Mouse (Mus musculus): Measurements from ENCODE around the gene Plxdc2.

The Plxdc2 gene

DNA sequence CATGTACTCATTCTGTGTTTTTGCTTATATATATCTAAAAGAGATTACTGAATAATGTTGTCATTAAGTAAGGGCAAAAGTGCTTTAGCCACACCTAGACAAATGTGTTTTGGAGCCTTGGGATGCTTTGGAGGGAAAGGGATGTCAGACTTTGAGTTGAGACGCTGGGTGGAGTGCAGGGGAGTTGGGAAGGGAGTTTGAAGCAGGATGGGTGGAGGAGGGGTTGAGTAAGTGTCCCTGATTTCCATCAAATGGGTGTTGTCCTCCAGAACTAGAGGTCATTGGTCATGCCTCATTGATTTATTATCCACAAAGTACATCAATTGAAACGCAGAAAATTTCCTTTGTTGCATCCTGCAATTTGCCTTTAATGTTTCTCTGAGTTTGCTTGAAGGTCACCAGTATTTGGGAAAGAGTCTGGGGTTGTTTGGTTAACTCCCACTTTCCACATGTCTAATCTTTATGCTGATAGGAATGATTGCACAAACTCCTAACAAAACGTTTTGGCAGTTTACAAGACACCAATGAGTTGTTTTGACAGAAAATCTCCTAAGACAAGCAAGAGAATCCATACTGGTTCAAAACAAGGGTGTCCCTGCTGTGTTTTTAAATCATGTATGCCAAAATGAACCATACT is 58.4 kb downstream of the Plxdc2 start:
- no peak for DNase-seq (ENCODE audit: low spot score in 2 of 2)

- DNase-seq (ENCODE audit: low spot score in 2 of 2), result no peak
These were observed 82.9 kb downstream of the Plxdc2 start for GRCm38 (mm10) chr2:16439030-16439429.

DNA sequence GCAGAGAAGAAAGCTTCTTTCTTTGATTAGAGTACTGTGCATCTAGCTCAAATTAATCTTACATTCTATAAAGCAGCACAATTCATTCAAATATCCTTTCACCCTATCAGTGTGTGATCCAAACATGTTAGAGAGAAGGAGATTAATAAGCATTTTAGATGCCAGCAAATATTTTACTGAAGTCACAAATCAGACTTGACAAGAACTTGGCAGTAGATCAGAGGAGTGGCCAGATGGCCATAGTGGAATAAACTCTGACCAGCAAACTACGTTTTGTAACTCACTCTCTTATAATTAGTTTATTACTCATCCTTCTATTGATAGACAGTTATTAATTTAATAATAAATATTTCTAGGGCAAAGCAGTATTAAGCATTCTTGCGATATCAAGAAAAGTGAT is 86.5 kb downstream of the Plxdc2 start:
- no peak for DNase-seq (ENCODE audit: low spot score in 2 of 2)

- DNase-seq (ENCODE audit: low spot score in 2 of 2), result no peak
These were observed 91.8 kb downstream of the Plxdc2 start for GRCm38 (mm10) chr2:16447936-16448335.

- DNase-seq (ENCODE audit: low spot score in 2 of 2), result peak; percentile 52 to 74
These were observed 94.9 kb downstream of the Plxdc2 start for GRCm38 (mm10) chr2:16450838-16451665.

- DNase-seq (ENCODE audit: low spot score in 2 of 2), result no peak
These were observed 95.5 kb downstream of the Plxdc2 start for GRCm38 (mm10) chr2:16451666-16452009.

GRCm38 (mm10) chr2:16452080-16452479 is 96.0 kb downstream of the Plxdc2 start:
- no peak for DNase-seq (ENCODE audit: low spot score in 2 of 2)

DNA sequence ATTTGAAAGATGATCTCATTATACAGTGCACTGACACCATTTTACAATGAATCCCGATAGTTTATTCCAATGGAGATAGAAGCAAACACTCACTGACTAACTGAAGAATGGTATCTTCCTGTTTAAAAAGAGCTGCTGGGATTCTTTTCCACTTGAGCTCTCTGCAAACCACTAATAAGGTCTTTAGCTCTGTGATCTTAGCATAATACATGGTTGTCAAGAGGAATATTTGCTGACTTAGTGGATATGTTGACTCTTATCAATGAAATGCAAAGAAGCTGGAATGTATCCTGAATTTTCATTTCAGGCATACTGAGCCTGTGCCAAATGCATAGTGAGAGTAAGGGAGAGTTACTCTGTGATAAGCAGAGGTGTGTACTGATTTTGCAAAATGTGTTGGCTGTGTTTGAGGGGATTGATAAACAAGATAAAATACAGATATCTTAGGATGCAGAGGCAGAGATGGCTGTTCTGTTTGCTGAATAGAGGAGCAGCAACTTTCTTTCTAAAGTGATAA is 100.2 kb downstream of the Plxdc2 start:
- no peak for DNase-seq (ENCODE audit: low spot score in 2 of 2)

GRCm38 (mm10) chr2:16459490-16459889 is 103.4 kb downstream of the Plxdc2 start:
- DNase-seq (ENCODE audit: low spot score in 2 of 2), result no peak

GRCm38 (mm10) chr2:16470099-16470498 is 114.0 kb downstream of the Plxdc2 start:
- DNase-seq (ENCODE audit: low spot score in 2 of 2), result no peak

GRCm38 (mm10) chr2:16483943-16484342 is 127.8 kb downstream of the Plxdc2 start:
- no peak for DNase-seq (ENCODE audit: low spot score in 2 of 2)

- no peak for DNase-seq (ENCODE audit: low spot score in 2 of 2)
These were observed 129.9 kb downstream of the Plxdc2 start for GRCm38 (mm10) chr2:16485970-16486369.

- peak in 1 of 2 experiments; percentile 8 for DNase-seq (ENCODE audit: low spot score in 2 of 2)
These were observed 135.1 kb downstream of the Plxdc2 start for GRCm38 (mm10) chr2:16491242-16491641.

DNA sequence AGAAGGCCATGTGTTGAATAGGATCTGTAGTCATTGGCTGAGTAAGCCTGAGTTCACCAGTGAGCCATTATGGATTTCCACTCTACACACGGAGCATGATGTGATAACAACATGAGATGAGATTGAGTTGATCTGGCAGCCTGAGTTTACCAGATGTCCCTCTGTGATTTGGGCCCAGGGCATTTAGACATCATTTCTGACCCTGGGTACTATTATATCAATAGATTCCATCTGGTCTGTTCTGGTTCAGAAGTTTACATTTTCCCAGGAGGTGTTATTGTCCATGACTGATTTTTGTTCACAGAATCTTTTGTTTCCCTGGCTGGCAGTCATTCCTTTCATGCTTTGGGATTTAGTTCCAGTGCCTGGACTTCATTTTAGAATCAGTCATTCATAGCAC is 146.7 kb downstream of the Plxdc2 start:
- no peak for DNase-seq (ENCODE audit: low spot score in 2 of 2)

DNA sequence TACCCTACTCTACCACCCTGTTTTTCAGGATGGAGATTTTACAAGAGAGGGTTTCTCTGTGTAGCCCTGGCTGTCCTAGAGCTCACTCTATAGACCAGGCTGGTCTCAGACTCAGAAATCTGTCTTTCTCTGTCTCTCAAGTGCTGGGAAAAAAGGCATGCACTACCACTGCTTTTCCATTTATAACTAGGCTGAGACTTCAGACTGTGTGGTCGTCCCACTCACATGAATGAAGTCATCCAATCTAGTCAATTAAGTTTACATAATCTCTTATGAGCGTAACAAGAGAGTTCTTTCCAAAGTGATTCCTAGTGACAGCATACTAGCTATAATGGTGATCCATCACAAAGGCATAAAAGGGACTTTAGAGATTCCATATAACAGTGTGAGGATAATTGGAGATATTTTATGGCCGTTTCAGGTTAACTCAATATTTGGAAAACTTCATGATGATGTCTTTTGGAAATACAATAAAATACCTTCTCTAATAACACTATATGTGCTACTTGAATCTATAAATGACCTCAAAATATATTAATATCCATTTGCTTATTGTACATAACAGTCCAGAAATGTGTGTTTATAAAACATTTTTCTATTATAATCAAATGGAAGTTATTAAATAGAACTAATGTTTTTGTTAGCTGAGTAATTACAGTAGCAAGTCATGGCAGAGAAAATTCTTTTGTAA is 151.6 kb downstream of the Plxdc2 start:
- DNase-seq (ENCODE audit: low spot score in 2 of 2), result no peak

DNA sequence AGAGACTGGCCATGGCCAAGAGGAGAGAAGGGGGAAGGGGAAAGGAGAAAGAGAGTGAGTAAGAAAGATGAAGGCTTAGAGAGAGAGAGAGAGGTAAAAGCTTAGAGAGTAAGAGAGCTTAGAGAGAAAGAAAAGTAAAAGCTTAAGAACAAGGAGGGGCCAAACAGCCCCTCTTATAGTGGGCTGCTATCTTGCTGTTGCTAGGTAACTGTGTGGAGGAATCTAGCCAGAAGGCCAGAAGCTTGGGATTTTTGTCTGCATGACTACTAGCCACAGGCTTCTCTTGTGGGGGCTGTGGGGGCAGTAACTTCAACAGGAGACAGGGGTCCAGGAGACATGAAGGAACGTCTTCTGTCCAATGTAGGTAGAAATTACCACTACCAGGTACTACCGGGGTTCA is 162.0 kb downstream of the Plxdc2 start:
- no peak for DNase-seq (ENCODE audit: low spot score in 2 of 2)

- DNase-seq (ENCODE audit: low spot score in 2 of 2), result no peak
These were observed 167.3 kb downstream of the Plxdc2 start for GRCm38 (mm10) chr2:16523427-16523826.

GRCm38 (mm10) chr2:16532244-16532643 is 176.1 kb downstream of the Plxdc2 start:
- DNase-seq (ENCODE audit: low spot score in 2 of 2), result no peak

DNA sequence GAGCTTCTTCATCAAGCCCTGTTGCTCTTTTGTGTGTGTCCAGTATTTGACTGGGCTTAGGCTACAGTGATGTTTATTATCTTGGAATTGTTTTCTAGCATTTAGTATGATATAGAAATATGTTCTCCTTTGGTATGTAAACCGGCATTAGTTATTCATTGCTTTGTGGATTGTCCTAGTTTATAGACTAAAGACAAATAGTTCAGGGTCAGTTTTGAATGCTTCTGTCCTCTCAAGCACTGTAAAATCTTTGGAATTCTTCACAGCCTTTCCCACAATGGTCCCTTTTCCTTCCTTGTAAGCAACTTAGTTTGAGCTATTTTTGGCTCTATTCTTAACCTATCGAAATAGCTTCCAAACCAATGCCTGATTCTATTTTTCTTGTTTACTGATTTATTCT is 178.5 kb downstream of the Plxdc2 start:
- no peak for DNase-seq (ENCODE audit: low spot score in 2 of 2)

GRCm38 (mm10) chr2:16541226-16541625 is 185.1 kb downstream of the Plxdc2 start:
- no peak for DNase-seq (ENCODE audit: low spot score in 2 of 2)

DNA sequence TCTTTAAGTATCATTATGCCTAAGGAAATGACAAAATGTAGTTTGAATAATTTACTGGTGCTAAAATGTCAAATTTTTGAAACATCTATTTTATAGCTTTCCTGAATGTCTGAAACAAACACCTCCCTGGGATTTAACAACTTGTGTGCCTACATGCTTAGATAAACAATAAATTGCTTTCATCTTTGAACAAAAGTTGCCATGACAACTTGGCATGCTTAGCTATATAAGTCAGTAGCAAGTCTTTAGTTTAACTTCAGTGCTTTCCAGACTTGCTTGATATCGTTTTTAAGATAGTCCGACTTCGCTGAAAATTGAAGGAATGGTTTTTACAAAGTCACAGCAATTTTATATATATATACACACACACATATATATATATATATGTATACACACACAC is 189.1 kb downstream of the Plxdc2 start:
- no peak for DNase-seq (ENCODE audit: low spot score in 2 of 2)

DNA sequence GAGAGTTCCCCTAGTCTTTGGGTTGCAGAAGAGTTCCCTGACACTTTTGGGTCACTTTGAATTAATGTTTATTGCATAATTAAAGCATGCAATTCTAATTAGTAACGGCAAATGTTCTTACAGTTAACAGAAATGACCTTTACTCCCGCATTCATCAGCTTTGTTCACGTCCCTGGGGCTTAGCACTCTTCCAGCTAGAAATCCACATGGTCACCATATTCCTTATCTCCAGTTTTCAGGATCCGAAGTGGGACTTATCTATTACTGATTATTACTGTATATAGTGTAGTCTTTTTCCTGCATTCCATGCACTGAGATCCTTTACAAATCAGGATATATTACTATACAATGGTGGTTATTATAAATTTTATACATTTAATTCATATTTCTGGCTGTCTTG is 203.2 kb downstream of the Plxdc2 start:
- DNase-seq (ENCODE audit: low spot score in 2 of 2), result no peak

DNA sequence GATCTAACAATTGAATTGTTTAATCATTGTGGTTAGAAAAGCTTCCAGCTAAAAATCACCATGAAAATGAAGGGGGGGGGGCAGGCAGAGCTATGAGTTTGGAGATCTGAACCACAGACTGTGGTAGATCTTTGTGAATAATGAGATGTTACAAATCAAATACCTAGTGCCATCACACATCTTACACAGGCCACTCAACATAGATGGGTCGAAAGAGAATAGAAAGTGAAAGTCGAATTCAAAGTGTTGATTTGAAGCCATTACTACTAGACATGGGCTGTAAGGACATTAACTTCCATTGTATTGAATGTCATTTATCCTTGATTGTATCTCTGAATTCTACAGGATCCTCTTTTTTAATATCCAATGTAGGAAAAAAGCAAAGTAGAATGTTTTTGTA is 212.2 kb downstream of the Plxdc2 start:
- DNase-seq (ENCODE audit: low spot score in 2 of 2), result no peak
